Mouse (Mus musculus): ENCODE measurements at regions not wholly inside any gene's neighbourhood (a gene's known extent, or its start where the extent isn't known, plus 50 kb on each side); places are given as distances from the start of the nearest gene placed in this dataset.

DNA sequence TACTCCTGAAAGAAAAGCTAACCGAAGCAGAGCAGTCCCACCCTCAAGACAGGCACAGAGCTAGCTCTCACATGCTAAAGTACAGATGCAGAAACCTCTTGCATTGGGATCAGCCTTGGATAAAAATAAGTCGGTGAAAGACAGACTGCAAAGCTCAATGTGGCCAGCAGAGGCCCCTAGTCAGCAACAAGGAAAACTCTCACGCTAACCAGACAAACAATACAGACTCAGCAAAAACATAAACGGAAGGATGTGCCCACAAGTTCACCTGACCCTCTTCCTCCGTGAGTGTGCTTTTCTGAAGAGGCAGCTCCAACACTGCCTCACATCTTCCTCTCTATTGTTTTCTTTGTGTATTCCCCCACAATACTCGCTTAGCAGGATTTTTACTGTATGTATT lies 77.8 kb downstream of the Rpia start:
- ATAC-seq (replicated peaks; ENCODE audit: poor library complexity, severe bottlenecking): peak; percentile 95

DNA sequence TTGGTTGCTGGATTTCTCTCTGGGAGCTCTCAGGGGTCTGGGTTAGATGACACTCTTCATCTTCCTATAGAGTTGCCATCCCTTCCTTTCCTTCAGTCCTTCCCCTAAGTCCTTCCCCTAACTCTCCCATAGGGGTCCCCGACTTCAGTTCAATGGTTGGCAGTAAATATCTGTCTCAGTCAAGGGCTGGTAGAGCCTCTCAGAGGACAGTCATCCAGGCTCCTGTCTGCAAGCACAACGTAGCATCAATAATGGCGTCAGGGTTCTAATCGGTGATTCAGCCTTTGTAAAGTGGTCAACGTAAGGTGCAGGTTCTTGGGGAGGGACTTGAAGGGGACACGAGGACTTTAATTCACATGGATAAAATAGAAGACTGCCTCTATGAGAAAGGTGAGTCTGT lies 78.4 kb downstream of the Rpia start:
- ATAC-seq (replicated peaks; ENCODE audit: poor library complexity, severe bottlenecking): no peak

DNA sequence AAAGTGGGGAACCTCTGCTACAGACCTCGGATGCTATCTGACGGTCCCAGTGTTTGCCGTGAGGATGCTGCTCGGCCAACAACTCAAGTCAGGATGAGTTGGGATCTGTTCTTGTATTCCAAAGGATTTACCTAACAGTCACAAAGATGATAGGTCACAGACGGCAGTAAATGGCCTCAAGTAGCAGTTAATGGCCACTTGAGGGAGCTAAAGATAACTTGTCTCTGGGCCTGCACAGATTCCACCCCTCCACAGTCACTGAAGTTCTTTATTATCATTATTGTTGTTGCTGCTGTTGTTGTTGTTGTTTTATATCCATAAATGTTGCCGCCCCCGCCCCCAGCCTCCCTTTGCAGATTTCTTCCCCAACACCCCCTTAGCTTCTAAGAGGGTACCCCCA lies 78.9 kb downstream of the Rpia start:
- peak; percentile 54 for ATAC-seq (replicated peaks; ENCODE audit: poor library complexity, severe bottlenecking)

DNA sequence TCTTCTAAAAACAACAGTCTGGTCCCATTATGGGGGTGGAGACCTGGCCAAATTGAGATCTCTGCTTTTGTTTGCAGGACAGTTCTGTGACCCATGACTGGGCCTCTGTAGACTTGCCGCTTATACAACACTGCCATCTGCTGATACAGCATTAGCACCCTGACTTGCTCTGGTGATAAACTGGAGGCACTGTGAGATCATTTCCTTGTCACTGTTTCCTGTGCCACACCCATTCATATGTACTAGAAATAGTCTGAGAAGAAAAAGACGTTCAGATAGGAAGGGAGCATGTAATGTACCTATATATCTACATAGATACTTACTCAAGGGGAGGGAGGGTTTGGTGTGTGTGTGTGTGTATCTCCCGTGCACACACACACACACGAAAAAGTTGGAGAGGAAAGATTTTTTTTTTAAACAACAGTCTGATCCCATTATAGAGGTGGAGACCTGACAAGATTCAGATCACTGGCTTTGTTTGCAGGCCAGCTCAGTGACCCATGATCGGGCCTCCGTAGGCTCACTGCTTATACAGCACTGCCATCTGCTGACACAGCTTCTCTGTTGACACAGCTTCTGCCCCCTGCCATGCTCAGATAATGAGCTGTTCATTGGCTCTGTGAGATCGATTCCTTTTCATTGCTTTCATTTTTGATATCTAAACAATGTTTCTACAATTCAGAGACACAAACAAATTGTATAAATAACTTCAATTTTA lies 82.5 kb downstream of the Rpia start:
- ATAC-seq (replicated peaks; ENCODE audit: poor library complexity, severe bottlenecking): peak; percentile 79

DNA sequence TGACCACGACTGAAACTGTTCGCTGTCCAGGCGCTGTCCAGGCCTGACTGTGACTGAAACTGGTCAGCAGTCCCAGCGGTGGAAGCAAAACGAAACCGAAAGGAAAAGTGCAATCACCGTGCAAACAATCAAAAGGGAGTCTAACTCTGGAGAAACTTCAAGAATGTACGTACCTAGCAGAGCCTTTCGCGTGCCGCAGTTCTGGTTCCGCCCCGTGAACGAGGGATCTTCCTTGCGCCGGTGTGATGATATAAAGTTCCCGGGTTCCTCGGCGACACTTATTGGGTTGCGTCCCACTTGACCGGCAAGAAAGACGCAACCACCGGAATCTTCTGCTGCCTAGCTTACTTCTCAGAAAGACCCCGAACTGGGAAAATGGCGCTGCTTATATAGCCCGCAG lies 96.4 kb downstream of the Rpia start:
- ATAC-seq (replicated peaks; ENCODE audit: poor library complexity, severe bottlenecking): no peak

Data from granulocyte monocyte progenitor cell, adult 5-6 weeks (primary cell).